Mouse (Mus musculus): ENCODE data around the gene Nfkb2. TPM values are rescaled to one million over a fixed set of nuclear protein-coding genes. Genes with fewer than 3 reads are reported as not detected.

The Nfkb2 gene
- 28.8 and 33.4 TPM in 2 replicates for polyA plus RNA-seq (2012; rRNA removed)

DNA sequence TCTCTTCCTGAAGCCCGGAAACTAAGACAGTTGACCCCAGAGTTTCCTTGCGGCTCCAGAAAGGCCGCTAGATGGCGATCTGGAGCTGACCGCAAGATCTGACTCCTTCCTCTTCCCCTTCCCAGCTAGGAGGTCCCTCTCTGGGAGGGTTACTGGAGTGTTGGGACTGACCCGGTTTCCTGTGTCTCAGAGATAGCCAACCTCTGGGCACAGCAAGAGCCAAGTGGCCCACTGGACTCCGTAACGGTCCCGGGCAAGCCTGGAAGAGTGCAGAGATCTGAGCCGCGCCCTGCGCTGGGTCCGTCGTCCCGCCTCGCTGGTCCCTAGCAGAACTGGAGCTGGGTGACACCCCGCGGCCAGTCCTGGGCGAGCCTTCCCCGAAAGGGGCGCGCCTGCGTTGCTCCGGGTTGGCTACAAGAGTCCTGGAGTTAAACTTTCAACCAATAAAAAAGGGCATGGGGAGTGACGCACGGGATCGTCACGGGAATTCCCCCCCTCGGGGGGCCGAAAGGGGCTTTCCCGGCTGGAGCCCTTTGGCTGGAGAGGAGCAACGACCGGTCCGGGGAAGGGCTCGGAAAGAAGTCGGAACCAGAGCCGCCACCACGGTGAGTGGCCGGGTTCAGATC is at the start of gene Nfkb2:
Gene Nfkb2 (plus strand): TSS at position 105 of the 626 bp plus-strand sequence.
- no peak for DNase-seq (ENCODE audit: low read depth)

GRCm38 (mm10) chr19:46264762-46265161 is 39.4 kb upstream of the Nfkb2 start:
- no peak for DNase-seq (ENCODE audit: low read depth)

- no peak for DNase-seq (ENCODE audit: low read depth)
These were observed 28.8 kb upstream of the Nfkb2 start for GRCm38 (mm10) chr19:46275307-46275706.

GRCm38 (mm10) chr19:46282081-46282849 is 21.9 kb upstream of the Nfkb2 start:
- DNase-seq (ENCODE audit: low read depth), result no peak

DNA sequence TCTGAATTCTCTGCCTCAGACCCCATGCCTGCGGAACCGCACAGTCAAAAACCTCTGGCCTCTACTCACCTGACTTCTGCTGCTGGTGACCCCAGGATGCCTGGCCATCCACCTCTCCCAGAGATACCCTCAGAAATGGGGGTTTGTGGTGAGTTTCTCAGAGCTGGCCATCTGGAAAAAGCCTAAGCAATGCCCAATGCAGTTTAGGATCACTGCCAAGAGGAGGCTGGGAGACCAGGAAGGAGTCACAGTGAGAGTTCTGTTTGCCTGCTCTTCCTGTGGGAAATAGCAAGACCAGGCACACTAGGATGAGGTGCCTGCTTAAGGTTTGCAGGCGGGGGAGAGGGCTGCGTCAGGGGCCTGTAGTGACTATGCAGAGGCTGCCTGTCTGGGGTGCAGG is 19.4 kb upstream of the Nfkb2 start:
- no peak for DNase-seq (ENCODE audit: low read depth)

- no peak for DNase-seq (ENCODE audit: low read depth)
These were observed 18.5 kb upstream of the Nfkb2 start for GRCm38 (mm10) chr19:46285631-46286030.

- DNase-seq (ENCODE audit: low read depth), result no peak
These were observed 18.1 kb upstream of the Nfkb2 start for GRCm38 (mm10) chr19:46286047-46286446.

- no peak for DNase-seq (ENCODE audit: low read depth)
These were observed 17.2 kb upstream of the Nfkb2 start for GRCm38 (mm10) chr19:46286926-46287325.

DNA sequence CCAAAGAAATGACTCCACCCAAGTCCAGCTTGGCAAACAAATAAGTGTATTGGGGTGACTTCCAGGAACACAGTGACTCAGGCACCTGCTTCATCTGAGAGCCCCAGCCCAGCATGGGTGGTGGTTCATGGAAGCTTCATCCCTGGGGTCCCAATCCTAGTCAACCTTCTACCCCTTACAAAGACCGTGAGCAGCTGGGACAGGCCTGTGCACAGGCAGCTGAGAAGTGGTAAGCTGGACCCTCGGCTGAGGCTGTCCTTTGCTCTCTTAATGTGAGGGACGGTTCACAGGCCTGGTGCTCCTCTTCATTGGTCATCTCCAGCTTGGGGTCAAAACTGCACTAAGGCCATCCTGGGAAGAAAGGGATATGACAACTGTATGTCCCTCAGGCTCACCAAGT is 16.6 kb upstream of the Nfkb2 start:
- no peak for DNase-seq (ENCODE audit: low read depth)

- no peak for DNase-seq (ENCODE audit: low read depth)
These were observed 13.5 kb upstream of the Nfkb2 start for GRCm38 (mm10) chr19:46290535-46291105.

DNA sequence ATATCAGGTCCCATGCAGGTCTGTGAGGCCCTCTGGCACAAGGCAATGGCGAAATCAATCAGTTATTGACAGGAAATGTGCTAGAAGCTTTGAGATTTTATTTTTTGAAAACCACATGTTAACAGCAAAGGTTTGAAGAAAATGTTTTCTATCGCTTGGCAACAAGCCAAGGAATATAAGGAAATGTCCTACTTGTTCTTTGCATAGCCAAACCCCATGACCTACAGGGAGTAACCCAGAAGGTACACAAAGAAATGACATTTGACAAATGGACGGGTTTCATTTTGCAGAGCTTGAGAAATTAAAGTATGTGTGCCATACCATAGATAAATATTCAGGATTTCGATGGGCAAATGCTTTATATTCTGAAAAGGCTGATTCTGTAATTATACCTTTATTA is 7.2 kb upstream of the Nfkb2 start:
- DNase-seq (ENCODE audit: low read depth), result no peak

GRCm38 (mm10) chr19:46300294-46301045 is 3.6 kb upstream of the Nfkb2 start:
- DNase-seq (ENCODE audit: low read depth), result no peak

DNA sequence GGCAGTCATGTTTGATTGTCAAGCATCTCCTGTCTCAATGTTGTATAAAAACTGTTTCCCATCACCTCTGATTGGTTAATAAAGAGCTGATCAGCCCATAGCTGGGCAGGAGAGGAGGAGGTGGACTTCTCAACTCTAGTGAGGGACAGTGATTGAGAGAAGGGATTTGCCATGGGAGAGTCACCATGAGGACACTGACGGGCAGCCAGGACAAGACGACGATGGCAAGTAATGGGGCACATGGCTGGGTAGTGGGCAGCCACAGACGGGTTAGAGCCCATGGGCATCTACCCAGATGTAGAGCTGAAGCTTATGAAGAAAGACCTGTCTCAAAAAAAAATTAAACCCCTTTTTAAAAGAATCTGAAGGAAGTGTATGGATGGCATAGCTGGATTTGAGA is 1.6 kb upstream of the Nfkb2 start:
- no peak for DNase-seq (ENCODE audit: low read depth)

DNA sequence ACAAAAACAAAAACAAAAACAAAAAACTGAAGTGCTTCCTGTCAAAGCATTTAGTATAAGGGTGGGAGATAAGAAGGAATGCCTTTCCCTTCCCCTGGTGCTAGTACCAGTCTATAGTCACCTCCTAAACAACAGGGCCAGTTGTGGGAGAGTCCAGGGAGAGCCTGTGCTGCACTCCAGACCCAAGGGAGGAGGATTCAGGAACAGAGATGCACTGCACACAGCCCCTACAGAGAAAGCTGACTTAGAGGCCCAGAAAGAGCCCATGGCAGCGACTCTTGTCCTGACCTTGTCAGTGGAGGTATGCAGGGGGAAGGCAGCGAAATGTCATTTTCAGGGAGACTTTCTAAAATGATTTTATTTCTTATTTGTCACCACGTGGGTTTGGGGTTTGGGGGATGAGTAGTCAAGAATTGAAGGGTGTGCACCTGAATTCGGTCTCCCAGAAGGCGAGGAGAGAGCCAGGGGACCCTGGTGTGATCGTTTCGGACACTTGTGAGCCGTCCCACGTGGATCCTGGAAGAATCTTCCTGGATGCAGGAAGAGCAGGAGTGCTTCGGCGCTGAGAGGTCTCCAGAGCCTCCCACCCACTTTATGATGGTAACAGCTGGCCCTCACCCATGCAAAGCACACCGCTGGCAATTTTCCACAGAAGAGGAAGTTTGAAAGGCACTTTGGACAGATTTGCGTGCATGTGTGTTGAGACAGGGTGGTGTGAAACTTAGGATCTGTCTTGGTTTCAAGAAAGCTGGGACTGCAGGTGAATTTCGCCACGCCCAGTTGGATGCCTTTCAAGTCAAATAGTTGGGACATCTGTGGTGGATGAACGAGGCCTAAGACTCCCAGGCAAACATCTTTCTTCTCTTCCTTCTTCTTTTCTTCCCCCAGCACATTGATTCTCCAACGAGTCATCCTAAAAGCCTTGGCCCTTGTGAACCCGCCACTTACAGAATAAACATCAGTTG is 587 bp upstream of the Nfkb2 start:
- DNase-seq (ENCODE audit: low read depth), result no peak

DNA sequence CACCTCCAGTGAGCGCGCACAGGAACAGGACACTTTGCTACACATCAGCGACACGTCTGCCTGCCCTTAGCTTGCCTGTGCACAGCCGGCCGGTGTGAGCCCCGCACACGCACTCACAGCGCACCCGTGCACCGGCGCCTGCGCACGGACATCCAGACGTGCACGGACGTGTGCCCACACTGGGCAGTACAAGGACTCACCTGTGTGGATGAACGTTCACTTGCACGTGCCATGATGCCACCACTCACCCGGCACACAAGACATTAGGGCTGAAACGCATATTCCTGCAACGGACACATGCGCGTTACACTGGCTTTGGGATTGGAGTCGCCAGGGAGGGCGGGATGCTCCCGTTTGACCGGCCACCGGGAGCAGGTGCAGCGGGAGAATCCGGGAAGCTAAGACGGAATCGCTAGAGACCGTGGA is 801 bp downstream of the Nfkb2 start:
- no peak for DNase-seq (ENCODE audit: low read depth)

- DNase-seq (ENCODE audit: low read depth), result no peak
These were observed 1.5 kb downstream of the Nfkb2 start for GRCm38 (mm10) chr19:46305432-46306267.

DNA sequence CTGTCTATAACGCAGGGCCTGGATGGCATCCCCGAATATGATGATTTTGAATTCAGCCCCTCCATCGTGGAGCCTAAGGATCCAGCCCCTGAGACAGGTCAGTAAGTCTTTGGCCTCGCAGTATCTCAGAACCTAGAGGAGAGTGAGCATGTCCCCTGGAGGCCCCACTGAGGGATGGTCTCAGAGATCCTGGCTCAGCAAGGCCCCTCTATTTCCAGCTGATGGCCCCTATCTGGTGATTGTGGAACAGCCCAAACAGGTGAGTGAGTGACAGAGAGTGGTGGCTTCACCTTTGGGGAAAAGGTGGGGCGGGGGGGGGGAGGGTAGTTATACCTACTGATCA is 2.1 kb downstream of the Nfkb2 start:
- DNase-seq (ENCODE audit: low read depth), result no peak

GRCm38 (mm10) chr19:46306751-46307289 is 2.7 kb downstream of the Nfkb2 start:
- DNase-seq (ENCODE audit: low read depth), result no peak

DNA sequence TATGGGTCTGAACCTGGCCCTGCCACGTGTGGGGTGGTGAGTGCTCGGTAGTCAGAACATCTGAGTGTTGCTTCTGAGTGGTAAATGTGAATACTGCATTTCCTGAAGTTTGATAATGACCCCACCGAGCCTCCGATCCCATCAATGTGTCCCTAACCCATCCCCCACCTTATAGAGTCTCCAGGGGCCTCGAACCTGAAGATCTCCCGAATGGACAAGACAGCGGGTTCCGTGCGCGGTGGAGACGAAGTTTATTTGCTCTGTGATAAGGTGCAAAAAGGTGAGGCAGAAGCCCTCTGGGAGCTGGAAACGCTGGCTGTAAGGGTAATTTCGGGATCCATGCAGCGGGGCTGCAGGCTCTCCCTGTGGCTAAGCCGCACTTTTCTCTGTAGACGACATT is 3.7 kb downstream of the Nfkb2 start:
- DNase-seq (ENCODE audit: low read depth), result no peak

DNA sequence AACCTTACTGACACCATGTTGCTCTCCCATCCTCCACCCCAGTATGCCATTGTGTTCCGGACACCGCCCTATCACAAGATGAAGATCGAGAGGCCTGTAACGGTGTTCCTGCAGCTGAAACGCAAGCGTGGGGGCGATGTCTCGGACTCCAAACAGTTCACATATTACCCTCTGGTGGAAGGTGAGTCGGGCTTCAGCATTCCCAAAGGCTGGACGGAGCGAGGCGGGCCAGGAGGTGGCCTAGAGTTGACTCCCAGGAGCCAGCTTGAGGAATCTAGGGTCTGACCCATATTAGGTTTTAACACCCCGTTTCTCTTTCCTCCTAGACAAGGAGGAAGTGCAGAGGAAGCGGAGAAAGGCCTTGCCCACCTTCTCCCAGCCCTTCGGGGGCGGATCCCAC is 4.2 kb downstream of the Nfkb2 start:
- DNase-seq (ENCODE audit: low read depth), result no peak

Data from gonadal fat pad, adult 2 months (tissue).